Mouse (Mus musculus) bone marrow, adult 2 months (tissue): ENCODE results near the gene Atg4d. TPM values are rescaled to one million over a fixed set of nuclear protein-coding genes. Genes with fewer than 3 reads are reported as not detected.
A peak's percentile ranks its signal among the peaks of the same experiment; 100 is the strongest.
"Not testable (repeated sequence)": the region's sequence is repeated elsewhere in the genome, so short reads cannot be mapped to it uniquely, and the experiment has no call there.

Source experiments
- H3K27ac ChIP-seq: fragments of 200-500 bp; 2 replicates; pipeline ENCODE4 v1.5.1; 2012; ENCODE audit warnings: low read depth, mild to moderate bottlenecking, control low read depth, inconsistent platforms, low read length; ENCODE audit not compliant: control insufficient read depth, poor library complexity, insufficient read depth
- H3K4me1 ChIP-seq: fragments of 200-500 bp; 2 replicates; pipeline ENCODE4 v1.6.1; 2011; ENCODE audit warnings: low read length; ENCODE audit not compliant: control insufficient read depth, insufficient read depth
- H3K4me3 ChIP-seq: fragments of 200-500 bp; replicated peaks from 2 replicates; pipeline ENCODE3; 2011; ENCODE audit warnings: mild to moderate bottlenecking, low read depth, low read length, control low read depth; ENCODE audit not compliant: control insufficient read depth
- CTCF ChIP-seq: fragments of 200-500 bp; IDR thresholded peaks from 2 replicates; pipeline ENCODE4 v1.5.1; 2011; ENCODE audit warnings: low read length, control low read depth; ENCODE audit not compliant: control insufficient read depth, insufficient read depth
- POLR2A ChIP-seq: fragments of 200-500 bp; IDR thresholded peaks from 2 replicates; pipeline ENCODE4 v1.6.1; 2011; ENCODE audit warnings: low read depth, mild to moderate bottlenecking, control low read depth, low read length, borderline replicate concordance; ENCODE audit not compliant: control insufficient read depth
- WGBS: fragments of 180-500 bp; shearing (Covaris S2); methylation state at CpG from one replicate; pipeline ENCODE4 v1.1.7; 2018; 5-methylcytosine and 5-hydroxymethylcytosine counted together
- polyA plus RNA-seq: library from polyadenylated mRNA; stranded (reverse); fragments of >200 nt; gene quantifications from 2 replicates; pipeline ENCODE4 v1.2.4, GENCODE M21; 2011; ENCODE audit warnings: low replicate concordance; ENCODE audit not compliant: missing spikeins, insufficient read depth, insufficient read length

Gene Atg4d
- polyA plus RNA-seq, 1 experiment: 74.7 TPM

GRCm38 (mm10) chr9:21260491-21261040 is 4.5 kb upstream of the Atg4d start:
- 32% methylated on average over 6 of the region's 6 CpGs for WGBS
- no peak for TF ChIP-seq CTCF
- TF ChIP-seq POLR2A: no peak
- H3K4me3 ChIP-seq: no peak overlapping the region
- peaks cover 8% of the 10 kb centered on the region for H3K4me1 ChIP-seq
- no peak overlapping the region for H3K27ac ChIP-seq

- TF ChIP-seq CTCF (no peak), POLR2A (no peak)
- 15% methylated on average over 2 of the region's 2 CpGs for WGBS
- H3K4me1 ChIP-seq: peaks cover 8% of the 10 kb centered on the region
- H3K4me3 ChIP-seq: no peak overlapping the region
- H3K27ac ChIP-seq: peak overlapping the region; percentile 13; the same call in 1 of the 2 replicates
Measured at GRCm38 (mm10) chr9:21261831-21262230, 3.3 kb upstream of the Atg4d start.

- peak overlapping the region; percentile 67 for H3K4me3 ChIP-seq
- TF ChIP-seq CTCF (no peak), POLR2A (no peak)
- WGBS: 35% methylated on average over 17 of the region's 17 CpGs
- H3K27ac ChIP-seq: peak overlapping the region; percentile 92
- peaks cover 8% of the 10 kb centered on the region for H3K4me1 ChIP-seq
Measured at GRCm38 (mm10) chr9:21264272-21264999, 657 bp upstream of the Atg4d start.

GRCm38 (mm10) chr9:21265611-21266010 is 518 bp downstream of the Atg4d start:
- Histone ChIP-seq H3K27ac (peak overlapping the region; percentile 92), H3K4me1 (peaks cover 6% of the 10 kb centered on the region), H3K4me3 (peak overlapping the region; percentile 98)
- 6% methylated on average over 11 of the region's 11 CpGs for WGBS
- no peak for TF ChIP-seq POLR2A
- no peak for TF ChIP-seq CTCF

GRCm38 (mm10) chr9:21266889-21267288 is 1.8 kb downstream of the Atg4d start:
- TF ChIP-seq CTCF (no peak), POLR2A (no peak)
- Histone ChIP-seq H3K4me1 (peaks cover 4% of the 10 kb centered on the region), H3K27ac (no peak overlapping the region), H3K4me3 (peak overlapping the region; percentile 45)
- 86% methylated on average over 5 of the region's 5 CpGs for WGBS

GRCm38 (mm10) chr9:21268305-21268704 is 3.2 kb downstream of the Atg4d start:
- no peak overlapping the region for H3K4me3 ChIP-seq
- H3K4me1 ChIP-seq: peaks cover 4% of the 10 kb centered on the region
- no peak overlapping the region for H3K27ac ChIP-seq
- TF ChIP-seq POLR2A: no peak
- no peak for TF ChIP-seq CTCF
- WGBS: 92% methylated on average over 16 of the region's 16 CpGs

- not testable (repeated sequence) for H3K27ac ChIP-seq, H3K4me1 ChIP-seq, H3K4me3 ChIP-seq
- WGBS: 63% methylated on average over 5 of the region's 5 CpGs
Measured at GRCm38 (mm10) chr9:21269590-21269989, 4.5 kb downstream of the Atg4d start.

- H3K4me1 ChIP-seq: no peaks in the 10 kb centered on the region
- TF ChIP-seq POLR2A (no peak), CTCF (no peak)
- no peak overlapping the region for H3K27ac ChIP-seq
- WGBS: 90% methylated on average over 9 of the region's 9 CpGs
- H3K4me3 ChIP-seq: no peak overlapping the region
Measured at GRCm38 (mm10) chr9:21272391-21272790, 7.3 kb downstream of the Atg4d start.

GRCm38 (mm10) chr9:21273094-21273493 is 8.0 kb downstream of the Atg4d start:
- TF ChIP-seq POLR2A (0 out of 2 replicates have a peak, but pooled peaks have one; percentile 9), CTCF (no peak)
- no peak overlapping the region for H3K4me3 ChIP-seq
- 88% methylated on average over 8 of the region's 8 CpGs for WGBS
- no peaks in the 10 kb centered on the region for H3K4me1 ChIP-seq
- H3K27ac ChIP-seq: no peak overlapping the region
